Mouse (Mus musculus) kidney, adult 8-10 months (tissue): ENCODE measurements around the gene Timm17b.
"Not testable (repeated sequence)": the region's sequence is repeated elsewhere in the genome, so short reads cannot be mapped to it uniquely, and the experiment has no call there.

Experiments used
- DNase-seq, 2 experiments: peaks; one replicate each; pipeline ENCODE4 v3.0.0; 2022

The Timm17b gene

DNA sequence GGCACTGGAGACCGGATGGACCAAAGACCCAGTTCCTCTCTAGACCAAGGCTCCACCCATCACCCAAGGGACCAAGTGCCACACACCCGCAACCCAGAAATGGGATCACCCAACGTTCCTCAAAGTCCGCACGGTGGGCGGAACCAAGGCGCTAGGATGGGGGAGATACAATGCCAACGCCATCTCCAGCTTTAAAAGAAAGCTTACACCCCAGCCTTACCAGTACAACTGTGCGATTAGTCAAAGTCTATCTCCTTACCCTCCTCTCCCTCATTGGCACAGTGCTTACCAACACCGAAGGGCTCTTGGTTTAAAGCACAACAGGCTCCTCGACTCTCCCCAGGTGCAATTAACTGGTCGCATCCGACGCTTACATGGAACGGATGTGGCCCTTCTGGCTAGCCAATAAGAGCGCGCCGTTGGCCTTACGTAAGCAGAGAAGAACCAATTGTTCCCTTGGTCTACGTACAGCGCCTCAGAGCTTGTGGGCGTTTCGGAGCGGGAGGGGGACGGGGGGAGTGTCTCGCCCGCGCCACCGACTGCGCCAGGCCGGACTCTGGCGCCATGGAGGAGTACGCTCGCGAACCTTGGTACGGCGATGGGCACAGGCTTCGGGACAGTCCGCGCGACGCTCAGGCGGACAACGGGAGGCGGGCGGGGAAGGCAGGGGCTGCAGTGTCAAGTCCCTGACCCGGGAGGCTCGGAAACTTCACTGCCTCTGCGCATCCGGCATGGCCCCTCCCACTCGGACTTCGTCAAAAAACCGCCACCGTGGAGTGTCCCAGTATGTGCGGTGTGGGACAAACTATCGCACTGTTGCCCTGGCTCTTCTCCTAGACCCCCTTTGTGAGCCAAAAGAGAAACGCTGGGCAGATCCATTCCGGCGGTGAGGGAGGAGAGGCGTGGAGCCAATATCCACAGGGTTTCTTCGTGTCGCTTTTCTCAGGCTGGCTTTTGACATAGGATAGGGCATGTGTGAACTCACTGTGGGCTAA, at the start of gene Timm17b, which contains the start of gene Pqbp1:
Gene Timm17b, plus strand, starts transcription at position 478 of the 995 bp plus-strand sequence.
Gene Pqbp1, minus strand, starts transcription at position 390 of the 995 bp plus-strand sequence.
- peak; percentile 91 to 93 for DNase-seq

DNA sequence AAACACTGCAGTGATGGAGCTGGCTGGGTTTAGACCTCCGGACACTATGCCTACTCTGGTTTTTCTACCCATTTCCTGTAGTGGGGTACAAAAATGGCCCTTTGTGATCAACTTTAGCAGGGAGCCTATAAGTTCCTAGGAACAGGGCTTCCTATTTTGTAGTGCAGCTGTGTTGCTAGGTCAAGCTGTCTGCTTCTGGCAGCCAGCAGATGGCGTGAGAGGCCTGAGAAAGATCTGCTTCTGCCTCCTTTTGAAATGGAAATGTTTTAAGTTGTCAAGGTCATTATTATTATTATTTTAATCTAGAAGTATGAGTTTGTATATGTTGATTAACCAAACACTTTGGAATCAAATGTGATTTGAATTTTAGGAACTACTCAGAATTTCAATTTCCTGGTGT, 44.6 kb upstream of the Timm17b start:
- peak in 1 of 2 experiments; percentile 35 for DNase-seq

DNA sequence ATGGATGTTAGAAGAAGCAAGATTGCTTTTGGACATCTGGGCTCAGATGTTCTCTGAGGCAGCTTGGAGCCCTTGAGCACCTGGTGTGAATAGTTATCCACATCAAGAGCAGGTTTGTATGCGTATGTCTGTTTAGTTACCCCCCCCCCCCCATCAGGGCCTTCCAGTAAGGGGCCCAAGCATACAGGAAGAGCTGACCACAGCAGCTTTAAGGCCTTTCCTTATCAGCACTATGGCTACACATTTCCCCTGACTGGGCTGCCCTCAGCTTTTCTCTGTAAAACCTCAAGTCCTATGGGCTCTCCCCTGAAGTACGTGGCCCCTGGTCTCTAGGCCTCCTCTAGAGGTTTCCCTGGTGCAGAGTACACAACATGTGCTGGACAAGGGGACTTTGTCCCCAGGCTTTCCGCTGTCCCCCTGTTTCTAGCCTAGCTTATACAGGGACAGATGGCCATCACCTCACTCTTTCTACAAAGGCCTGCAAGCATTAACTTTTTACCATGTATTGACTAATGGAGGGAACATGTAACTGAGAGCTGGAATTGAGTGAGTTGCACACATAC, 39.9 kb upstream of the Timm17b start:
- DNase-seq, result no peak

- no peak for DNase-seq
These were observed 36.0 kb upstream of the Timm17b start for GRCm38 (mm10) chrX:7863181-7863580.

- no peak for DNase-seq
These were observed 34.6 kb upstream of the Timm17b start for GRCm38 (mm10) chrX:7864551-7864950.

DNA sequence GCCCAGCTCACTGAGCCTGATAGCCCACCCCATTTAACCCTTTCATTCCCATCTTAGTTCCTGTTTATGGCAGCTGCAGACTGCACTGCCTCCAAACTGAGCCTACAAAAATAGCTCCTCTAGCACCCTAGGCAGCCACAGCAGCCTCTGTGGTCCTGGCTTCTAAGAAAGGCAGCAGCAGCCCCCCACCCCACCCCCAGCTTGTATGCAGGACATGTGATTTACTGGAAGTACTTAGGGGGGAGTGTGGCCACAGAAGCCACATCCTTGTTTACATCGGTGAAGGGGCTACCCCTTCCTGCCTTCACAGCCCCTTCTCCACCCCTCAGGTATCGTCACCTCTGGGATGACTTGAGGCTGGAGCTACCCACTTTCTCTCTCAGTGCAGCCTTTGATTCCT, 33.8 kb upstream of the Timm17b start:
- no peak for DNase-seq

DNA sequence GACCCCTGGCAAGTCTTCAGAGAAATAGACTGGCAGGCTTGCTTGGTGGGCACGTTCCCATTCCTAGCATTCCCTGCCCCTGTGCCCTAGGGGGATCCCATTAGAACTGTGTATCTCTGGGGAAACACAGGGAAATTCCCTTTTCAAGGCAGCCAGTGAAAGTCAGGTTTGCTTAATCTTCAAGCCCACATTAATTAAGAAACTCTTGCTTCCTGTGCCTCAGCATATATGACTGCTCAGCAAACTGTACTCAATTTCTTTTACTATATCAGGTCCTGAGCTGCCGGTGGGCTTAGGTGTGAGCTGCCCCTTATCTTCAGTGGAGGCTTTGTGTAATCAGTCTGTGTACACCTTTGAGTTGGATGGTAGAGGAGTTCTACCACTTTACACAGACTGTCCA, 33.4 kb upstream of the Timm17b start:
- no peak for DNase-seq

DNA sequence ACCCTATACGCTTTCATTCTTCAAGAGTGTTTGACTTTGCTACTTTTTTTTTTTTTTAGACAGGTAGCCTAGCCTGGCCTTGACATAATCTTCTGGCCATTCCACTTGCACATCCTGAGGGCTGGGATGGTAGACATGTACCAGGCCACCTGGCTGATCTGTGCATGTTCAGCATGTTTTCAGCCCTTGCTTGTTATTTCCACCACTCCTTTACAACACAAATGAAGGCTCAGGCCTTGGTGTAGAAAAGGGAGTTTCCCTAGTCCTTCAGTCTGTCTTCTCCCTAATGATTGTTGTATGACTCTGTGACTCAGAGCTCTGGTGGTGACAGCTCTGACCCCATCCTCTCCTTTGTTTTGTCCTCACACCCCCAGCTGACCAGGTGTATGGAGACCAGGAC, 32.0 kb upstream of the Timm17b start:
- no peak for DNase-seq

GRCm38 (mm10) chrX:7868506-7868905, 30.7 kb upstream of the Timm17b start:
- DNase-seq, result no peak

DNA sequence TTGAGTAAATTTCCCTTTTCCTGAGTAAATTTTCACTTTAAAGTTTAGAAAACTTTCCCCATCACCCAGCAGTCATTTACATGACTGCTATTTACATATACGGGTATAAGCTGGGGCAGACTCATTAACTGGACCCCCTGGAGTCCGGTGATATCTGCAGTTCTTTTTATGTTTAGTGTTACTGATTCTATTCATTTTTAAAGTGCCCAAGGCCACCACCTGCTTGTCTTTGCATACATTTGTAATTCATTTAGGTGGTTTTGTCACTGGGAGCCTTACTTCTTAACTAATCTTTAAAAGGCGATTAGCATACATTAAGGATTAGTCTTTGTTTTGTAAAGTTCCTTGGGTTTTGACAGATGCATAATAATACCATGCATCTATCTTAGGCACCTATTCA, 29.3 kb upstream of the Timm17b start:
- no peak for DNase-seq

- DNase-seq, result peak; percentile 83 to 90
These were observed 21.1 kb upstream of the Timm17b start, which contains the start of gene Pim2 for GRCm38 (mm10) chrX:7878007-7878419. Gene Pim2, plus strand, starts transcription at chrX:7878262.

- DNase-seq, result peak; percentile 4 to 20
These were observed 20.7 kb upstream of the Timm17b start for GRCm38 (mm10) chrX:7878495-7878894.

- peak; percentile 57 to 71 for DNase-seq
These were observed 19.3 kb upstream of the Timm17b start for GRCm38 (mm10) chrX:7879819-7880218.

DNA sequence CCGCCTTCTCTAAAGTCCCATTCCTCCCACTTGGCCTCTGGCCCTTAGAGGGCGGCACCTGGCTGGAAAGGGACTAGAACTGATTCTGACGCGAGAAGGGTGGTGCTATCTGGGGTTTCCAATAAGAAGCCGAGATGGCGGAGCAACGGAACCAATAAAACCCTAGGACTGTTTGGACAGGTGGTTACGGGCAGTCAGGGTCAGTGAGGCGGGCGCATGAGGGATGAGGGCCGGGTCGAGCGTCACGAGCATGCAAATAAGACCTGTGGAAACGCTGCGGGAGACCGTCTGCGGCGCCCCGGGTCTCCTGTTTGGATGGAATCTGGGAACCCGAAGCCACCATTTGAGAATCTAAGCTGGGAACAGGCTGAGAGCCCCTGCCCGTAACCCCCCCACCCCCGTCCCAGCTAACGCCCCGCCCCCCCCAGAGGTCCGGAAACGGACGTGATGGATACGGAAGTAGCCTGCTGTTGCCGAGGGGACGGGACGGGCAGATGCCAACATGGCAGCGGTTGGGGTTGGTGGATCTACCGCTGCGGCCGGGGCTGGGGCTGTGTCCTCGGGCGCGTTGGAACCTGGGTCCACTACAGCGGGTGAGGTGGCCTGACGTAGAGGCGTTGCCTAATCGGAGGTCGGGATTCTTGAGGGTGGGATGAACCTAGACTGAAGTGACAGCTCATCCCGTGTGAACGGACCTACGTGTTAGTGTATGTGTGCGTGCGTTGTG, 15.2 kb upstream of the Timm17b start, which contains the start of gene Slc35a2:
Gene Slc35a2, plus strand, starts transcription at position 188 of the 727 bp plus-strand sequence.
- peak; percentile 90 to 95 for DNase-seq

GRCm38 (mm10) chrX:7898211-7898610, 946 bp upstream of the Timm17b start:
- DNase-seq, result no peak

- DNase-seq, result no peak
These were observed 5.3 kb downstream of the Timm17b start for GRCm38 (mm10) chrX:7904441-7904840.

- no peak for DNase-seq
These were observed 8.6 kb downstream of the Timm17b start, which contains the start of gene Gm10491 for GRCm38 (mm10) chrX:7907735-7908134. Gene Gm10491, minus strand, starts transcription at chrX:7907835.

DNA sequence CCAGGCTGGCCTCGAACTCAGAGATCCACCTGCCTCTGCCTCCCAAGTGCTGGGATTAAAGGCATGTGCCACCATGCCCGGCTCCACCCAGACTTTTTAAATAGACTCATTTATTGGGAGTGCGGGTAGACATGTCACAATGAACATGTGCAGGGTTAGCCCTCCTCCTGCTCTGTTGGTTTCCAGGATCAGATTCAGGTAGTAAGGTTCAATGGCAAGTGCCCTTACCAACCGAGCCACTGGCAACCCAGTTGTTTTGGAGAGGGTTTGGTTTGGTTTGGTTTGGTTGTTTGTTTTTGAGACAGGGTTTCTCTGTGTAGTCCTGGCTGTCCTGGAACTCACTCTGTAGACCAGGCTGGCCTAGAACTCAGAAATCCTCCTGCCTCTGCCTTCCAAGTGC, 10.1 kb downstream of the Timm17b start, which contains the start of gene Gm10490:
Gene Gm10490, plus strand, starts transcription at position 301 of the 400 bp plus-strand sequence.
- not testable (repeated sequence) for DNase-seq

DNA sequence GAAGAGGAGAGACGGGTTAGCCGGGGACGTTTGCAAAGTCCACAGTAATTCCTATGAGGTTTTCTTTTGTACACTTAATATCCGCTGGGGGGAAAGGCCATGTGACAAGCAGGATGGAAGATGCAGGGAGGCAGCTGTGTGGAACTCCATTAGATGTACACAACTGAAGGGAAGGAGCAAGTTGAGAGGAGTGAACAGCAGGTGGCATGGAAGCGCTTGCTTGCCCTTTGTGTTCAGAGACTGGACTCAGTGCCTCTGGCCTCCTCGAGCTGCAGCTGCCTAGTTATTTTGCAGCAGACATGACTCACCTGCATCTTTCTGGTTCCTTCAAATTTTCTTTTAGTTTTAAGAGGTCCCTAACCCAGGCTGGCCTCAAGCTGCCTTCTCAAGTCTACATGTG, 11.3 kb downstream of the Timm17b start:
- no peak for DNase-seq

DNA sequence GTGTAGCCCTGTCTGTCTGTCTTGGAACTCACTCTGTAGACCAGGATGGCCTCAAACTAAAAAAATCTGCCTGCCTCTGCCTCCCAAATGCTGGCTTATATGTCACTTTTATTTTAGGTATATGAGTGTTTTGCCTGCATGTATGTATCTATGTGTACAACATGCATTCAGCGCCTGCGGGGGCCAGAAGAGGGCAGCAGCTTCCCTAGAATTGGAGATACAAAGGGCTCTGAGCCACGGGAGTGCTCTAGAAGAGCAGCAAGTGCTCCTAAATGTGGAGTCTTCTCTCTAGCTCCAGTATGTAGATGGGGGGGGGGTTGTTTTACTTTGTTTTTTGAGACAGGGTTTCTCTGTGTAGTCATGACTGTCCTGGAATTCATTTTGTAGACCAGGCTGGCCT, 16.5 kb downstream of the Timm17b start:
- peak; percentile 32 to 40 for DNase-seq

GRCm38 (mm10) chrX:7917960-7918359, 18.8 kb downstream of the Timm17b start:
- not testable (repeated sequence) for DNase-seq

DNA sequence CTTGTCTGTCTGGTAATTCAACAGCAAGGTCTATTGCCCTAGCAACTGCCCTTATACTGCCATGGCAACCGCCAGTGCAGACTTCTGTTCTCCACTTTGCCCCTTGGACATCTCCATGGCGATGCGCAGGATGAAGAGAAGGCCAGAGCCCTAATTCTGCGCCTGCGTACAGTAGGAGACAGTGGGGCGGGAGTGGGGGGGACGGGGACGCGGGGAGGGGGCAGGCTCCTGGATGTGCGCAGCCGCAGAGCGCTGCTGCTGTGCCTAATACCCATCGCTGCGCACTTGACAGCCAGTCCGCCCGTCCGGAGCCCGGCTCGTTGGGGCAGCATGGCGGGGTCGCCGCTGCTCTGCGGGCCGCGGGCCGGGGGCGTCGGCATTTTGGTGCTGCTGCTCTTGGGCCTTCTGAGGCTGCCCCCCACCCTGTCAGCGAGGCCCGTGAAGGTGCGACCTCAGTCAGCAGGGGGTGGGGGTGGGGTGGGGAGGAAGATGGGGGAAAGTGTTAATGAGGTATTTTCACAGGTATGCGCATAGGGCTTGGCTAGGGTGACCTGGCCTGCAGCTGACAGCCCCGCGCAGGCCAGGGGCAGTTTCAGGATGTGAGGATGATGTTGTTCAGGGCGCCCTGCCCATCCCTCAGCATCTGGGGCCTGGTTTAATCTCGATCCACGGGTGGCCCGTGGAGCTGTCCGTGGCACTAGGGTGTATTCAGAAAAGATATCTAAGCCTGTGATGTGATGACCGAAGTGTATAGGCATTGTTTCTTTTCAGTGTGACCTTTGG, 20.6 kb downstream of the Timm17b start, which contains the start of gene Pcsk1n:
Gene Pcsk1n, plus strand, starts transcription at position 222 of the 783 bp plus-strand sequence.
- no peak for DNase-seq
